Comparison of ENCODE assay signal across 8 mouse cellular contexts in the genomic region with DNA sequence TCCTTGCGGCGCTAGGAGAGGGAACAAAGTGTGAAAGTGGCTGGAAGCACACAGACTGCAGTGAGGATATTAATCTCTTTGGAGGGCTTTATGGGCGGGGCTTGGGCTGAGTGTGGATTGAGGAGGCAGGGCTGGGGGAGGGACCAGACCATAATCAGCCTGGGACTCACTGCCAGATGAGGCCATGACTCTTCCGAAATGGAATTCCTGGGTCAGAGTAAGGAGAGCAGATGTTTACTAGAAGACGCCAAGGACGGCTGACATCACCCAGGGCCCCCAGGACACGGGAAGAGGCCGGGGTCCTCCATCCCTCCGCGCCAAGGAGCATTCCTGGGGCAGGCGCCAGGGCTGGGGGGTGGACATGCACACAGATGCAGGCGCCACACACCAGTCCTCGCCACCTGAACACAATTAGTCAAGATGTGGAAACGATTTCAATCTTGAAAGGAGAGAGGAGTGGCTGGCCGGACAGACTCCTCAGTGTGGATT. TPM values are rescaled to one million over a fixed set of nuclear protein-coding genes. Genes with fewer than 3 reads are reported as not detected.
DNase-seq lines count a peak whose midpoint lies in the region; ATAC-seq and TF ChIP-seq lines count a peak whose summit lies in the region.

No protein-coding gene starts in this region.

- H3K4me1 ChIP-seq in hindbrain, embryonic 12.5 days = 0 out of 2 replicates have a peak, but pooled peaks cover 4% of the 10 kb centered on the region
- H3K4me1 ChIP-seq in hindbrain, embryonic 13.5 days (replicated peaks) = peaks cover 17% of the 10 kb centered on the region
- H3K4me1 ChIP-seq in hindbrain, postnatal 0 days (ENCODE audit: insufficient read depth, low read length) = no peaks in the 10 kb centered on the region
- H3K4me1 ChIP-seq in lung, embryonic 16.5 days (replicated peaks; ENCODE audit: control insufficient read depth, insufficient read depth, low read length) = peaks cover 31% of the 10 kb centered on the region
- peaks cover 16% of the 10 kb centered on the region for H3K4me1 ChIP-seq in forebrain, embryonic 13.5 days

- H3K9me3 ChIP-seq in hindbrain, embryonic 12.5 days (replicated peaks) = no peaks in the 10 kb centered on the region
- H3K9me3 ChIP-seq in hindbrain, embryonic 13.5 days = no peaks in the 10 kb centered on the region
- H3K9me3 ChIP-seq in hindbrain, postnatal 0 days (ENCODE audit: low read length) = no peaks in the 10 kb centered on the region
- no peaks in the 10 kb centered on the region for H3K9me3 ChIP-seq in lung, embryonic 16.5 days (ENCODE audit: control insufficient read depth, low read length)
- H3K9me3 ChIP-seq in forebrain, embryonic 13.5 days (replicated peaks) = no peaks in the 10 kb centered on the region

- H3K4me2 ChIP-seq in hindbrain, embryonic 12.5 days (replicated peaks) = no peak overlapping the region
- no peak overlapping the region for H3K4me2 ChIP-seq in hindbrain, embryonic 13.5 days
- no peak overlapping the region for H3K4me2 ChIP-seq in hindbrain, postnatal 0 days (ENCODE audit: low read depth, low read length)
- peak overlapping the region; percentile 28 for H3K4me2 ChIP-seq in lung, embryonic 16.5 days (ENCODE audit: low read depth, low read length)
- H3K4me2 ChIP-seq in forebrain, embryonic 13.5 days = no peak overlapping the region

- H3K27ac ChIP-seq in hindbrain, embryonic 12.5 days = no peak overlapping the region
- H3K27ac ChIP-seq in hindbrain, embryonic 13.5 days = no peak overlapping the region
- no peak overlapping the region for H3K27ac ChIP-seq in hindbrain, postnatal 0 days
- H3K27ac ChIP-seq in lung, embryonic 16.5 days (ENCODE audit: low read length) = peak overlapping the region; percentile 87
- no peak overlapping the region for H3K27ac ChIP-seq in forebrain, embryonic 13.5 days

- no peak overlapping the region for H3K4me3 ChIP-seq in hindbrain, embryonic 12.5 days
- no peak overlapping the region for H3K4me3 ChIP-seq in hindbrain, embryonic 13.5 days
- no peak overlapping the region for H3K4me3 ChIP-seq in hindbrain, postnatal 0 days (ENCODE audit: low read length)
- no peak overlapping the region for H3K4me3 ChIP-seq in lung, embryonic 16.5 days (ENCODE audit: low read length)
- H3K4me3 ChIP-seq in forebrain, embryonic 13.5 days = no peak overlapping the region

- no peaks in the 10 kb centered on the region for H3K36me3 ChIP-seq in hindbrain, embryonic 12.5 days
- no peaks in the 10 kb centered on the region for H3K36me3 ChIP-seq in hindbrain, embryonic 13.5 days
- H3K36me3 ChIP-seq in hindbrain, postnatal 0 days (ENCODE audit: insufficient read depth, low read length) = no peaks in the 10 kb centered on the region
- no peaks in the 10 kb centered on the region for H3K36me3 ChIP-seq in lung, embryonic 16.5 days (ENCODE audit: control insufficient read depth, insufficient read depth, low read length)
- no peaks in the 10 kb centered on the region for H3K36me3 ChIP-seq in forebrain, embryonic 13.5 days (ENCODE audit: poor library complexity, severe bottlenecking)

- no peak overlapping the region for H3K9ac ChIP-seq in hindbrain, embryonic 12.5 days
- H3K9ac ChIP-seq in hindbrain, embryonic 13.5 days = no peak overlapping the region
- no peak overlapping the region for H3K9ac ChIP-seq in hindbrain, postnatal 0 days (replicated peaks; ENCODE audit: low read length)
- H3K9ac ChIP-seq in lung, embryonic 16.5 days (ENCODE audit: low read length) = no peak overlapping the region
- no peak overlapping the region for H3K9ac ChIP-seq in forebrain, embryonic 13.5 days

- DNase-seq in fibroblast of lung, adult 2 months (ENCODE audit: low read depth) = peak; percentile 74
- DNase-seq in hindbrain, postnatal 0 days (ENCODE audit: low spot score) = peak; percentile 12
- DNase-seq in spleen, postnatal 14 days (ENCODE audit: low spot score in 2 of 2) = no peak
- DNase-seq in left cerebral cortex, adult 11 months (ENCODE audit: low spot score) = no peak

- WGBS in hindbrain, embryonic 12.5 days = 59% methylated on average over 15 of the region's 15 CpGs
- WGBS in hindbrain, embryonic 13.5 days = 47% methylated on average over 15 of the region's 15 CpGs
- 57% methylated on average over 15 of the region's 15 CpGs for WGBS in hindbrain, postnatal 0 days
- 20% methylated on average over 15 of the region's 15 CpGs for WGBS in lung, embryonic 16.5 days
- 61% methylated on average over 15 of the region's 15 CpGs for WGBS in forebrain, embryonic 13.5 days

- 0 out of 2 replicates have a peak, but pooled peaks cover 4% of the 10 kb centered on the region for H3K27me3 ChIP-seq in hindbrain, embryonic 12.5 days
- no peaks in the 10 kb centered on the region for H3K27me3 ChIP-seq in hindbrain, embryonic 13.5 days
- no peaks in the 10 kb centered on the region for H3K27me3 ChIP-seq in hindbrain, postnatal 0 days (ENCODE audit: insufficient read depth, low read length)
- H3K27me3 ChIP-seq in lung, embryonic 16.5 days (ENCODE audit: control insufficient read depth, insufficient read depth, low read depth, low read length) = no peaks in the 10 kb centered on the region
- H3K27me3 ChIP-seq in forebrain, embryonic 13.5 days = no peaks in the 10 kb centered on the region

- TF ChIP-seq CTCF in hindbrain, postnatal 0 days (IDR thresholded peaks at IDR 0.05; ENCODE audit: low read depth) = no peak

- peak; percentile 43; the same call in 1 of the 2 replicates for ATAC-seq in hindbrain, embryonic 12.5 days (ENCODE audit: low FRiP score)
- ATAC-seq in hindbrain, embryonic 13.5 days (ENCODE audit: low FRiP score) = no peak
- no peak for ATAC-seq in hindbrain, postnatal 0 days
- peak; percentile 89 for ATAC-seq in lung, embryonic 16.5 days (ENCODE audit: low read depth)
- ATAC-seq in forebrain, embryonic 13.5 days = no peak

RNA-seq across cellular contexts. Expression of gene Adamts2, which starts 20.4 kb away (rescaled TPM):
- polyA plus RNA-seq in hindbrain, embryonic 12.5 days (2016; fragmentation: Nextera tagmentation; extraction: Ambion mirVana) = 7.1 and 9.0 TPM in 2 replicates
- 3.4 and 3.8 TPM in 2 replicates for polyA plus RNA-seq in hindbrain, embryonic 13.5 days (2015; fragmentation: Nextera tagmentation; extraction: Ambion mirVana)
- 15.1 and 17.1 TPM in 2 replicates for total RNA-seq in hindbrain, postnatal 0 days (2014; rRNA removed)
- 4.8 and 5.8 TPM in 2 replicates for polyA plus RNA-seq in hindbrain, postnatal 0 days (2015; fragmentation: Nextera tagmentation; extraction: Ambion mirVana)
- 14.0 and 16.3 TPM in 2 replicates for polyA plus RNA-seq in lung, embryonic 16.5 days (2015; fragmentation: Nextera tagmentation; extraction: Ambion mirVana)
- polyA plus RNA-seq in forebrain, embryonic 13.5 days (2015; fragmentation: Nextera tagmentation; extraction: Ambion mirVana) = 0.65 and 0.96 TPM in 2 replicates

Comparison
In these comparisons a context has a peak if more than half of its experiments do, and no peak if none do; other contexts are left out.
1. ATAC-seq: peak in hindbrain, embryonic 12.5 days (single experiment) and lung, embryonic 16.5 days (single experiment); none in hindbrain, embryonic 13.5 days (single experiment), hindbrain, postnatal 0 days (single experiment) and forebrain, embryonic 13.5 days (single experiment).
2. DNase-seq: peak in fibroblast of lung, adult 2 months (single experiment) and hindbrain, postnatal 0 days (single experiment); none in spleen, postnatal 14 days (0 of 2) and left cerebral cortex, adult 11 months (single experiment).